Mouse (Mus musculus) macrophage (primary cell): Measurements from ENCODE around the gene Cd276. TPM values are rescaled to one million over a fixed set of nuclear protein-coding genes. Genes with fewer than 3 reads are reported as not detected.

Experiments used
- H3K27ac ChIP-seq: fragments of 350-480 bp; formaldehyde crosslinking; 2 replicates; pipeline ENCODE4 v1.9.0; 2021
- H3K36me3 ChIP-seq: fragments of 350-480 bp; formaldehyde crosslinking; 2 replicates; pipeline ENCODE4 v1.9.0; 2021; ENCODE audit errors: inconsistent target
- H3K4me3 ChIP-seq: fragments of 350-480 bp; formaldehyde crosslinking; 2 replicates; pipeline ENCODE4 v1.9.0; 2021; ENCODE audit errors: inconsistent target
- H3K79me2 ChIP-seq: fragments of 350-480 bp; formaldehyde crosslinking; 2 replicates; pipeline ENCODE4 v1.9.0; 2021; ENCODE audit errors: inconsistent target
- WGBS: methylation state at CpG from one replicate; pipeline ENCODE4 v1.1.7; 2026; ENCODE audit warnings: inconsistent platforms; ENCODE audit not compliant: missing documents; 5-methylcytosine and 5-hydroxymethylcytosine counted together
- polyA plus RNA-seq: library from polyadenylated mRNA; stranded (reverse); fragments of 250-400 nt; gene quantifications from 3 replicates; pipeline ENCODE4 v1.2.4, GENCODE M21; 2018; ENCODE audit warnings: inconsistent platforms

Cd276 gene
- polyA plus RNA-seq, 1 experiment from 2014 or later: 0.49 TPM

DNA sequence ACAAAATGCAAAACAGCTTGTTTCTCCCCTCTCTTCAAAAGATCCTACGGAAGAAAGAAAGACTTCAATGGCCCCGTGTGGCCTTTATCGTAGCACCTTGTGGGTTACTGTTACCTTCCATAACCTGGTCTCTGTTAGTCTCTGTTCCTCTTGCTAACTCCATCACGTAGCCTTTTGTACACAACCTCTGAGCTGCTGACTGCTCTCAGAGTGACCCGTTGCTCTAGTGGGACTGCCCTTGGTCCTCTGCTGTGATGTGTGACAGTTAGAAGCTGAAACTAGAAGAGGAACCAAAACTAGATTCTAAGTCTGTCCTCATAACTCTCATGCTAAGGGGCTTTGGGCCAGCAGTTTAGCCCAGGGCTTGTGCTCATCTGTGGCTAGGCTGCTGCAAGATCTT, 44.8 kb downstream of the Cd276 start:
- no peak overlapping the region for H3K27ac ChIP-seq
- no peaks in the 10 kb centered on the region for H3K36me3 ChIP-seq
- no peak overlapping the region for H3K4me3 ChIP-seq
- 10% methylated on average over 2 of the region's 5 CpGs for WGBS
- no peaks in the 10 kb centered on the region for H3K79me2 ChIP-seq

DNA sequence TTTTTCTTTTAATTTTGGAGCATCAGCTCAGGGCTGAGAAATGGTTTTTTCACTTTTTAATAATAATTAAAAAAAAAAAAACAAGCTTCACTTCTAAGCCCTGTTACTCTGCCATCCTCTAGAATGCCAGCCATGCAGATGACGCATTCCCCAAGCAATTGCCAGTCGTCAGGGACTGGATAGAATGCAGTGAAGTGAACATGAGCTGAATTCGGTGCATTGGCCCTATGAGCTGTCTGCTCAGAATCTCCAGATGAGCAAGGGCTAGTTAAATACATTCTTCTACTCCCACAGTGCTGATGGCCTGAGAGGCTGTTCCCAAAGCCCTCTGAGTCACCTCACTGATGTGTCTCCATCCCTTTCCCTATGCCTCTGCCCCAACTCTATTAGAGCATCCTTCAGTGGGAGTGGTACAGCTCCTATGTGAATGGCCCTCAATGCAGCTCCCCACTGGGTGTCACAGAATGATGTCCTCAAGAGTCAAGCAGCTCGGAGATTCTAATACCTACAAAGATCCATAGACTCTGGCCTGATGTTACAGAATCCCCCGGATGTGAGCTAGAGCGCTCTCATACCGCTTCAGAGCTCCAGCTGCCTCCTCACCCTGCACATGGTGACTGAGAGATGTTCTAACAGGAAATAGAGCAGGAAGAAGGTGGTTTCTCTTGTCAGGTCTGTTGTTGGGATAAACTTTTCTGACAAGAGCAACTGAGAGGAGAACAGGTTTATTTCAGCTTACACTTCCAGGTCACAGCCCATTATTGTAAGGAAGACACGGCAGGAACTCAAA, 47.8 kb downstream of the Cd276 start:
- WGBS: 70% methylated on average over 8 of the region's 8 CpGs
- no peak overlapping the region for H3K27ac ChIP-seq
- H3K36me3 ChIP-seq: no peaks in the 10 kb centered on the region
- no peaks in the 10 kb centered on the region for H3K79me2 ChIP-seq
- no peak overlapping the region for H3K4me3 ChIP-seq

DNA sequence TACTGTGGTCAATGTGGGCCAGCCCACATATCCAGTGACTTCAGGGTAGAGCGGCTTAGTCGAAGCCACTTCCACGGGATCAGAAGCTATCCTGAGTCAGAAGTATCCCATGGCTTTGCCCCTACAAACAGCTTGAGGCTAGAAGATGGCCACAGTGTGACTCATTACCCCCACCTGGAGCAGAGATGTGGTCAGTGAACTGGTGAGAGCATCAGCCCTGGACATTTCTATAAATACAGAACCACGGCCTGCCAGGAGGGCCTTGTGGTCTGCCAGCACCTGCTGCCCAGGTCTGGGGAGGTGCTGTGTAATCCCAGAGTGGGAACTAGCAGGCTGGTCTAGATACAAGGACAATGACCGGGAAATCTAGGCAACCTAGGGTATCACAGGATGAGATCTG, 54.3 kb downstream of the Cd276 start:
- WGBS: 82% methylated on average over 5 of the region's 5 CpGs
- Histone ChIP-seq H3K4me3 (no peak overlapping the region), H3K36me3 (no peaks in the 10 kb centered on the region), H3K27ac (no peak overlapping the region), H3K79me2 (no peaks in the 10 kb centered on the region)

DNA sequence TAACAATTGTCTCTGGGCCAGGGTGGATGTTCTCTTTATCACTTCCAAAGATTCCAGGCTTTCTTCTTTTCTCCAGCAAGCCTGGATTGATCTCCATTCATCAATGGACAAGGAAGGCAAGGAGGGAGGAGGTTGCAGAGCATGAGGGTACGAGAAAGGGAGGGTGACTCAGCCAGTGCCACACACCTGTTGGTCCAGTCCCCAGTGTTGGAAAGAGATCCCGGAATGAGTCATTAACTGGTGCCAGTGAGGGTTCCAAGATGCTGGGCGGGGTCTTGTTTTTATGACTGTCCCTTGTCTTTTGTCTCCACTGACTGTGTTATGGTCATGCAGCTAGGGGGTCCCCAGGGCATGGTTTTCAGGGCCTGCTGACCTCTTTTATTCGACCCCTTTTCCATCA, 57.3 kb downstream of the Cd276 start:
- H3K79me2 ChIP-seq: no peaks in the 10 kb centered on the region
- H3K27ac ChIP-seq: no peak overlapping the region
- no peaks in the 10 kb centered on the region for H3K36me3 ChIP-seq
- no peak overlapping the region for H3K4me3 ChIP-seq
- WGBS: 87% methylated on average over 4 of the region's 4 CpGs

DNA sequence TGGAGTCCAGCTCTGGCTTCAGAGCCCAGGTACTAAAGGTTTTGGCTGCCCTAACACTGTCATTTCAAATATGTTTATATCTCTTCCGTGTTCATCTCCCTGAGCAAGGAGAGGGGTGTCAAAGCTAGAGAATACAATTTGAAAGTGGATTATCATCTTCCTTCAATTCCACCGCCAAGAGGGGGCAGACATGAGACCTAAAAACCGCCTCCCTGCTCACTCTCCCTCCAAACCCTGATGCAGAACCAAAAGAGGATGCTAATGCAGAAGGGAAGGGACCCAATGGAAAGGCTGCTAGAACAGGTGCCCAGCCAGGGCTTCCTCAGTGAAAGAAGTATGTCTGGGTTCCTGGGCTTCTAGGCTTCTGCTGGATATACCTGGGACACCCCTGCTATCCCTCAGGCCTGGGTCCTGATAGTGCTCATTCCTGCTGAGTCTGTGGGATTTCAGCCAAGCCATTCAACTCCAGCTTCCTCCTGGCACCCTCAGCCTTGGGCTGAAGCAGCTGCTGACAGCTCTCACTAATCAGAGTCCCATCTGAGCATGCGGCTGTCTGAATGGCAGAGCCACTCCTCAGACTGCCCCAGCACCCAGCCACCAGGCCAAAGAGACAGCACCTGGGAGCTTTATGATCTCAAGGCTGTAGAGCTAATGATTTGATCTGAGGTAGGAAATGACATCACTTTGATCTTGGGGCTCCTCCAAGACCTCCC, 58.6 kb downstream of the Cd276 start:
- 23% methylated on average over 4 of the region's 4 CpGs for WGBS
- Histone ChIP-seq H3K4me3 (no peak overlapping the region), H3K27ac (no peak overlapping the region), H3K36me3 (no peaks in the 10 kb centered on the region), H3K79me2 (no peaks in the 10 kb centered on the region)

DNA sequence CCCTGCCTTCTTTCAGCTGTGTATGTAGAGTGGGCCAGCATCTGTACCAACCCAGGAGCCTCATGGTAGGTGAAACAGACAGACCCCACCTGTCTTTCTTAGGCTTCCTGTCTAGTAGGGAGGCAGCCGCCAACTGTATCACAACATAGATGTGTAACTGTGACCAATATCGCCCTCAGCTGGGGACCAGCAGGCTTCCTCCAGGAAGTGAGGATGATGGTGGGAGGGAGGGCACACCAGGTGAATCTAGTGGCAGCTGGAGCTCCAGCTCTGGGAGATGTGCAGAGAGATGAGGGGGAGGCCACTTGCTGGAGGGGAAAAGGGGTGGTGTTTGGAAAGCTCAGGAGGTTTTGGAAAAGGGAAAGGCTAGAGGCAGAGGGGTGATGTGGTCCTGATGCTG, 60.2 kb downstream of the Cd276 start:
- 61% methylated on average over 2 of the region's 2 CpGs for WGBS
- no peak overlapping the region for H3K4me3 ChIP-seq
- H3K79me2 ChIP-seq: no peaks in the 10 kb centered on the region
- H3K36me3 ChIP-seq: no peaks in the 10 kb centered on the region
- no peak overlapping the region for H3K27ac ChIP-seq

DNA sequence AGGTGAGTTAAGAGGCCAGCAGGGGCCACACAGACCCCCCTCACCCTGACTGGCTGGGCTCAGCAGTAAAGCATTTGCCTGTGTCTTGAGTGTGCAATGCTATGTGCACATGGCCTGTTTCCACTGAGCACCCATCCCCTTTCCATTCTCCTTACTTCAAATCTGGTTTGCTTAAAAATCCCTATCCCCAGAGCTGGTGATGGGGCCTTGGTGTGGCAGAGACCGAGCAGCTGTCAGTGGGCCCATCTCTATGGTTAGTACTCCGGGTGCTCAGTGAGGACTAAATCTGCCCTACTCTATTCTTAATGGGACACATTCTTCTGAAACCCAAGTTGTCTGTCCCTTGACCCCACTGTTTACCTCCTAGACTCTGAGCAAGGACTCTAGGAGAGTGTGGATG, 64.8 kb downstream of the Cd276 start:
- Histone ChIP-seq H3K27ac (no peak overlapping the region), H3K36me3 (no peaks in the 10 kb centered on the region)

DNA sequence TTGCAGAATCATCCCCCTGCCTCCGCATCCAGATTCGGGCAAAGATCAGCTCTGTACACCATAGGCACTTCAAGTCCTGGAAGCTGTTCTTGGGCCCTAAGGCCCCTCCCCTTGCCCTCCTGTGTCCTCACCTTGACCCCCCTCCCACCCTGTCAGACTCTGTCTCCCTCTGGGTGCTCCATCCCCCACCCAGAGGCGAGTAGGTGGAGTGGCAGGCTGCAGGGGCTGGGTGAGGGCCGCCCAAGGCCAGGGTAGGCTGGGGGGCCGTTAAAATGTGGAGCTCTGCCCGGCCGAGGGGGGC, 65.4 kb downstream of the Cd276 start:
- Histone ChIP-seq H3K4me3 (no peak overlapping the region), H3K27ac (no peak overlapping the region), H3K36me3 (no peaks in the 10 kb centered on the region), H3K79me2 (no peaks in the 10 kb centered on the region)
- WGBS: 67% methylated on average over 7 of the region's 7 CpGs

More for the DNA sequence above, 64.8 kb downstream of the Cd276 start:
- no peaks in the 10 kb centered on the region for H3K79me2 ChIP-seq
- 96% methylated on average over 2 of the region's 2 CpGs for WGBS
- no peak overlapping the region for H3K4me3 ChIP-seq

DNA sequence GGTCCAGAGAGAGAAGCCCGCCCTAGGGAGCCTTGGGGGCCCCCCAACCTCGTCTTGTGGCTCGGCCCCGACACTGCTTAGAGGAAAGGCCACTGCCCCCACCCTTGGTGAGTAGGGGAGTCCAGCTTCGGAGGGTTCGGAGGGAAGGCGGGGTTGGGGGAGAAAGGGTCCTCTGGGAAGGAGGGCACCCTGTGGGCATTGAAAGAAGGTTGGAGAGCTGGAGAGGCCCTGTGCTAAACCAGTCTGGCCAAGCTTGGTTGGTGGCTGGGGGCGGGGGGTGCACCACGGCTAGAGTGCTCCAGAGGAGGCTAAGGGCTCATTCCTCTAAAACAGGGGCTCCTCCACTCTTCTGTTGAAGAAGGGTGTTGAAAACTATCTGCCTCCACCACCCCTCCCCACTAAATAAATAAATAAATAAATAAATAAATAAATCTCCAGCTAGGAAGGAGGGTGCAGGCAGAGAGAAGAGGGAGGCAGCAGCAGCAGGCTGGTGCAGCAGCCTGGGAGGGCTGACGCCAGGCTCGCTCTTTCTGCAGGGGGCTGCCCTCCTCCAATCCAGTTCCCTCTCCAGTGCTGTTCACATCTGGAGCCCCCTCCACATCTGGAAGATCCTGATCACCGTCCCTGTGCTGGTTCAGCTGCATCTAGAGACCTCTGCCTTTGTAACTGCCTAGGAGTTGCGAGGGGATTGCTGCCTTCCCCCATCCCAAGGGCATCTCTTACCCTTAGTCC, 65.9 kb downstream of the Cd276 start:
- Histone ChIP-seq H3K4me3 (no peak overlapping the region), H3K27ac (no peak overlapping the region), H3K36me3 (no peaks in the 10 kb centered on the region), H3K79me2 (no peaks in the 10 kb centered on the region)
- 36% methylated on average over 13 of the region's 13 CpGs for WGBS

DNA sequence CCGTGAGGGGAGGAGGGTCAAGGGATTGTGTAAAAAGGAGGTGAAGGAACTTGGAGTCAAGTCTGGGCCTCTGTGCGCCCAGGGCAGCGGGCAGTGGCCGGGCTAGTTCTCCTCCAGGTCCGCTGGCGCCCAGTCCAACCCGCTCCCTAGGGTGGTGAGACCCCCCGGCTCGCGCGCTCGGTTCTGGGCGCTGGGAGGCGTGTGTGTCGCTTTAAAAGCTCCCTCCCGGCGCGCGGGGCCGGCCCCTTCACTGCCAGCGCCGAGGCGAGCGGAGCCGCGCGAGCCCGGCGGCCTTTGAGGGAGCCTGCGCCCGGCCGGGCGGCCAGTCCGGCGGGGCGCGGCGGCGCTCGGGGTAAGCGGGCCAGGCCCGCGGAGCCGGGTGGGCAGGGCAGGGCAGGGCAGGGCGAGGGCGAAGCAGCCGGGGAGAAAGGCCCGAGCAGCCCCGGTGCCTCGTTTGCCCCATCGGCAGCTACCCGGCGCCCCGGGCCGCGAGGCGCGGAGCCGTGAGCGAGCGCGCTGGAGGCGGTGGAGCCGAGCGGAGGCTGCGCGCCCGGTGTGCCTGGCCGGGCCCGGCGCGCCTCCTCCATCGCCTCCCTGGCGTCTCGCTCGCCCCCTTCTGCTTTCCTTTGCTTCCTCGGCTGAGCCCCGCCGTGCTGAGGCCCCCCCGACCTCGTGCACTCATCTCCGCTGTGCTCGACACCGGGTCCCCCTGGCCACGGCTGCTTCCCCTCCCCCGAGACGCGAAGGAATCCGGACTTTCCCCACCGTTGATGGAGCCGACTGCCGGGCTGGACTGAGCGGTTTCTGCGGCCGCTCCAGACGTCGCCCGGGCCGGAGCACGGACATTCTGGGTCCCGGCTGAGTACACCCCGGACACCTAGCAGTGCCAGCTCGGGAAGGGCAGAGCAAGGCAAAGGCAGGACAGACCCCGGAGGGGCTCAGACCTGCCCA, 67.1 kb downstream of the Cd276 start, which contains the start of gene Insyn1:
Insyn1 (plus strand) TSS at position 753 of the 951 bp plus-strand sequence.
- 1% methylated on average over 58 of the region's 104 CpGs for WGBS
- H3K4me3 ChIP-seq: no peak within 1 kb of the TSS
- H3K27ac ChIP-seq: no peak within 1 kb of the TSS
- no peaks in the 10 kb centered on the region for H3K79me2 ChIP-seq
- H3K36me3 ChIP-seq: no peaks in the 10 kb centered on the region

DNA sequence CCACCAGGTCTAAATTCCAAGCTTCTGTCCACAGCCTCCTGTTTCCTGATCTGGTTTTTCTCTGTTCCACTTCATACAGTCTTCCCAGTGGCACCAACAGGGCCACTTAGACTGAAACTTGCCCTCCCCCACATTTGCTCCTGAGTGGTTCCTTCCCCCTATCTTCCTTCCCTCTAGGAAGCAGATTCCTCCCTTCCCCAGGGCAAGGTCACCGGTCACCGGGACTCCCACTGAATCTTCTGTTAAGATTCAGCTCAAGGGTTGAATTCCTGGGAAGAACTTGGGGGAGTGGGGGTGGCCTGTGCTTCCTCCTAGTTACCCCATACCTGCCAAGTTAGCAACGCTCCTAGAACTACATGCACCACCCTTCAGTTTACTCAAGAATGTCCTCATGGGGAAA, 68.2 kb downstream of the Cd276 start:
- Histone ChIP-seq H3K27ac (no peak overlapping the region), H3K36me3 (no peaks in the 10 kb centered on the region), H3K4me3 (no peak overlapping the region), H3K79me2 (no peaks in the 10 kb centered on the region)
- WGBS: 48% methylated on average over 3 of the region's 3 CpGs
